In the genomic region with DNA sequence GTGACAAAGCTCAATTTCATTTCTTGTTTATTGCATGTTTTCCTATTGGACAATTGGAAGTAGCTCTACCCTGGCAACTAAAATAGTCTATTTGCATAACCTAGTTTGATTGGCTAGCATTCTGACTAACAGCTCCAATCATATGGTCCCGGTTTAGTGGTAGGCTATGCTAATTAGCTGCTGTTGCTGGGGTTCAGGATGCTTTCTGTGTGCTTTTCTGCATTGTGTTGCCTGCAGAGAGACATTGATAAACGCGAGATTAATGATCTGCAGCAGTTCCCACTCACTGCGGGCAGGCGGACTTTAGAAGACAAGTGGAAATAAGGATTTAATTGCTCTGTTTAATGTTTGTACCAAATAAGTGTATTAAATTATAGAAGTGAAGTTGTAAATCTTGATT, we compare ENCODE assay signal across 8 mouse cellular contexts.
DNase-seq lines count a peak whose midpoint lies in the region; ATAC-seq lines count a peak whose summit lies in the region.

No protein-coding gene starts in this region.

- no peaks in the 10 kb centered on the region; the same call in 1 of the 2 replicates for H3K36me3 ChIP-seq in forebrain, embryonic 12.5 days (replicated peaks)
- 0 out of 2 replicates have a peak, but pooled peaks cover 3% of the 10 kb centered on the region for H3K36me3 ChIP-seq in limb, embryonic 10.5 days
- H3K36me3 ChIP-seq in midbrain, embryonic 15.5 days (replicated peaks) = no peaks in the 10 kb centered on the region

- peaks cover 33% of the 10 kb centered on the region for H3K4me1 ChIP-seq in forebrain, embryonic 12.5 days
- H3K4me1 ChIP-seq in limb, embryonic 10.5 days = peaks cover 28% of the 10 kb centered on the region; the same call in 1 of the 2 replicates
- H3K4me1 ChIP-seq in midbrain, embryonic 15.5 days = peaks cover 37% of the 10 kb centered on the region

- intact Hi-C loops in heart, postnatal 36 days (cut with DNase I) = loop anchor here (2.0 kb wide), 1 partner anchor 15 kb away; no protein-coding TSS in a partner anchor

- peak; percentile 57 to 74 for DNase-seq in heart, adult 18-20 months
- DNase-seq in heart, postnatal 36 days = no peak
- peak; percentile 66 for DNase-seq in c-Kit-positive CD71-positive TER-119-positive erythroid progenitor cells, embryonic 14.5 days (ENCODE audit: low spot score)
- DNase-seq in induced T-regulatory cell, adult 2 months (ENCODE audit: low read depth) = peak; percentile 76
- DNase-seq in limb, embryonic 10.5 days (ENCODE audit: low spot score) = peak; percentile 43
- peak; percentile 36 for DNase-seq in thymus, postnatal 4 days

- no peak overlapping the region for H3K9ac ChIP-seq in forebrain, embryonic 12.5 days
- H3K9ac ChIP-seq in midbrain, embryonic 15.5 days = no peak overlapping the region

- H3K27me3 ChIP-seq in forebrain, embryonic 12.5 days = no peaks in the 10 kb centered on the region
- no peaks in the 10 kb centered on the region for H3K27me3 ChIP-seq in limb, embryonic 10.5 days (ENCODE audit: low read depth, poor library complexity, severe bottlenecking)
- H3K27me3 ChIP-seq in midbrain, embryonic 15.5 days (replicated peaks) = no peaks in the 10 kb centered on the region

- WGBS in forebrain, embryonic 12.5 days = 5% methylated on average over 5 of the region's 5 CpGs
- WGBS in limb, embryonic 10.5 days = 20% methylated on average over 5 of the region's 5 CpGs
- WGBS in midbrain, embryonic 15.5 days = 6% methylated on average over 5 of the region's 5 CpGs

- H3K4me2 ChIP-seq in forebrain, embryonic 12.5 days = no peak overlapping the region
- H3K4me2 ChIP-seq in midbrain, embryonic 15.5 days = no peak overlapping the region

- H3K4me3 ChIP-seq in forebrain, embryonic 12.5 days (replicated peaks) = no peak overlapping the region
- no peak overlapping the region for H3K4me3 ChIP-seq in limb, embryonic 10.5 days
- no peak overlapping the region for H3K4me3 ChIP-seq in midbrain, embryonic 15.5 days

- peak; percentile 96 for ATAC-seq in forebrain, embryonic 12.5 days (ENCODE audit: low FRiP score)
- ATAC-seq in midbrain, embryonic 15.5 days (replicated peaks) = peak; percentile 89

- no peaks in the 10 kb centered on the region for H3K9me3 ChIP-seq in forebrain, embryonic 12.5 days
- H3K9me3 ChIP-seq in limb, embryonic 10.5 days (replicated peaks) = no peaks in the 10 kb centered on the region
- no peaks in the 10 kb centered on the region for H3K9me3 ChIP-seq in midbrain, embryonic 15.5 days

- H3K27ac ChIP-seq in forebrain, embryonic 12.5 days = peak overlapping the region; percentile 31; the same call in 1 of the 2 replicates
- H3K27ac ChIP-seq in limb, embryonic 10.5 days = no peak overlapping the region
- peak overlapping the region; percentile 70 for H3K27ac ChIP-seq in midbrain, embryonic 15.5 days

Comparison
In these comparisons a context has a peak if more than half of its experiments do, and no peak if none do; other contexts are left out.
1. DNase-seq: peak in heart, adult 18-20 months (2 of 2), c-Kit-positive CD71-positive TER-119-positive erythroid progenitor cells, embryonic 14.5 days (single experiment), induced T-regulatory cell, adult 2 months (single experiment), limb, embryonic 10.5 days (single experiment) and thymus, postnatal 4 days (single experiment); none in heart, postnatal 36 days (0 of 2).